Mouse (Mus musculus) MEL (cell line): ENCODE results near the gene Ramp2. TPM values are rescaled to one million over a fixed set of nuclear protein-coding genes. Genes with fewer than 3 reads are reported as not detected.

Experiments used
- DNase-seq: peaks from one replicate; pipeline ENCODE4 v3.0.0; 2011; ENCODE audit warnings: low read depth, low spot score
- H3K27ac ChIP-seq: 2 replicates; pipeline ENCODE4 v1.5.1; 2012; ENCODE audit warnings: low read depth, mild to moderate bottlenecking, control low read depth, low read length, moderate library complexity; ENCODE audit not compliant: control insufficient read depth
- H3K27me3 ChIP-seq, 2 experiments: fragments of 150-350 bp in 1 of 2; sonication (generic) in 1 of 2; 2 replicates each; pipeline ENCODE4 v1.6.1; 2012; ENCODE audit warnings: low read length in 2 of 2, mild to moderate bottlenecking in 2 of 2, improper control_type of control experiment in 1 of 2, moderate library complexity in 1 of 2; ENCODE audit not compliant: insufficient read depth in 2 of 2, control insufficient read depth in 1 of 2
- H3K36me3 ChIP-seq, 2 experiments: 2 replicates each; pipeline ENCODE4 v1.6.1; 2012 to 2014; ENCODE audit warnings: low read length in 2 of 2, improper control_type of control experiment in 1 of 2, inconsistent platforms in 1 of 2, mild to moderate bottlenecking in 1 of 2; ENCODE audit not compliant: insufficient read depth in 2 of 2, control insufficient read depth in 1 of 2
- H3K4me1 ChIP-seq, 2 experiments: fragments of 150-350 bp in 1 of 2; sonication (generic) in 1 of 2; 2 replicates each; pipeline ENCODE4 v1.6.1; 2012; ENCODE audit warnings: low read length in 2 of 2, improper control_type of control experiment in 1 of 2, mild to moderate bottlenecking in 1 of 2; ENCODE audit not compliant: insufficient read depth in 2 of 2, control insufficient read depth in 1 of 2
- H3K4me3 ChIP-seq, 2 experiments: fragments of 150-350 bp in 1 of 2; sonication (generic) in 1 of 2; 2 replicates each; pipeline ENCODE4 v1.5.1; 2012; ENCODE audit warnings: low read depth in 2 of 2, low read length in 2 of 2, mild to moderate bottlenecking in 2 of 2, moderate library complexity in 2 of 2, control low read depth in 1 of 2, improper control_type of control experiment in 1 of 2; ENCODE audit not compliant: control insufficient read depth in 1 of 2, insufficient read depth in 1 of 2
- H3K79me2 ChIP-seq: 2 replicates; pipeline ENCODE4 v1.6.1; 2012; ENCODE audit warnings: mild to moderate bottlenecking, low read length, moderate library complexity; ENCODE audit not compliant: control insufficient read depth, poor library complexity, insufficient read depth
- H3K9ac ChIP-seq: 2 replicates; pipeline ENCODE4 v1.6.1; 2012; ENCODE audit warnings: low read depth, mild to moderate bottlenecking, control low read depth, low read length, moderate library complexity; ENCODE audit not compliant: control insufficient read depth, poor library complexity, severe bottlenecking
- H3K9me3 ChIP-seq: fragments of 150-350 bp; sonication (generic); replicated peaks from 2 replicates; pipeline ENCODE4 v1.6.1; 2012; ENCODE audit warnings: mild to moderate bottlenecking, low read length, improper control_type of control experiment, moderate library complexity; ENCODE audit not compliant: insufficient read depth
- BHLHE40 ChIP-seq: IDR thresholded peaks from 2 replicates; pipeline ENCODE4 v1.6.1; 2012; ENCODE audit warnings: low read depth, mild to moderate bottlenecking, inconsistent platforms, low read length, improper control_type of control experiment, borderline replicate concordance
- CHD1 ChIP-seq: IDR thresholded peaks from 2 replicates; pipeline ENCODE4 v1.6.1; 2012; ENCODE audit warnings: low read depth, mild to moderate bottlenecking, inconsistent platforms, low read length, improper control_type of control experiment
- CTCF ChIP-seq, 3 experiments: IDR thresholded peaks in 2 of 3; conservative IDR thresholded peaks in 1 of 3; 2 replicates each; pipeline ENCODE4 v1.5.1; 2011 to 2012; ENCODE audit warnings: low read length in 3 of 3, low read depth in 2 of 3, mild to moderate bottlenecking in 2 of 3, improper control_type of control experiment in 1 of 3, inconsistent platforms in 1 of 3, mixed read lengths in 1 of 3, moderate library complexity in 1 of 3; ENCODE audit not compliant: control insufficient read depth in 1 of 3, insufficient read depth in 1 of 3, poor library complexity in 1 of 3, severe bottlenecking in 1 of 3
- E2F4 ChIP-seq: IDR thresholded peaks from 2 replicates; pipeline ENCODE4 v1.6.1; 2011; ENCODE audit warnings: low read depth, low read length, improper control_type of control experiment, borderline replicate concordance
- ELF1 ChIP-seq: IDR thresholded peaks from 2 replicates; pipeline ENCODE4 v1.6.1; 2014; ENCODE audit warnings: low read depth, mild to moderate bottlenecking, inconsistent platforms, low read length, improper control_type of control experiment, moderate library complexity
- ETS1 ChIP-seq: IDR thresholded peaks from 2 replicates; pipeline ENCODE4 v1.6.1; 2012; ENCODE audit warnings: low read depth, mild to moderate bottlenecking, inconsistent platforms, low read length, improper control_type of control experiment, moderate library complexity
- GATA1 ChIP-seq: IDR thresholded peaks from 2 replicates; pipeline ENCODE4 v1.6.1; 2011; ENCODE audit warnings: low read depth, low read length, improper control_type of control experiment
- HCFC1 ChIP-seq: IDR thresholded peaks from 2 replicates; pipeline ENCODE4 v1.6.1; 2012; ENCODE audit warnings: low read depth, mild to moderate bottlenecking, inconsistent platforms, low read length, improper control_type of control experiment, moderate library complexity
- JUND ChIP-seq: IDR thresholded peaks from 2 replicates; pipeline ENCODE4 v1.6.1; 2011; ENCODE audit warnings: low read depth, mild to moderate bottlenecking, improper control_type of control experiment, low read length
- KAT2A ChIP-seq: conservative IDR thresholded peaks from 2 replicates; pipeline ENCODE4 v1.6.1; 2012; ENCODE audit warnings: low read depth, low read length, improper control_type of control experiment, inconsistent platforms
- MAFK ChIP-seq: IDR thresholded peaks from 2 replicates; pipeline ENCODE4 v1.6.1; 2011; ENCODE audit warnings: low read depth, mild to moderate bottlenecking, low read length, improper control_type of control experiment, borderline replicate concordance
- MAX ChIP-seq: IDR thresholded peaks from 2 replicates; pipeline ENCODE4 v1.6.1; 2011; ENCODE audit warnings: low read length, improper control_type of control experiment
- MAZ ChIP-seq: IDR thresholded peaks from 2 replicates; pipeline ENCODE4 v1.6.1; 2012; ENCODE audit warnings: low read depth, mild to moderate bottlenecking, inconsistent platforms, low read length, improper control_type of control experiment
- MEF2A ChIP-seq: IDR thresholded peaks from 2 replicates; pipeline ENCODE4 v1.6.1; 2014; ENCODE audit warnings: low read depth, mild to moderate bottlenecking, inconsistent platforms, low read length, improper control_type of control experiment; ENCODE audit not compliant: poor library complexity, insufficient replicate concordance, severe bottlenecking; ENCODE audit errors: extremely low read depth
- MXI1 ChIP-seq: IDR thresholded peaks from 2 replicates; pipeline ENCODE4 v1.6.1; 2011; ENCODE audit warnings: mild to moderate bottlenecking, low read depth, low read length, improper control_type of control experiment
- MYB ChIP-seq: IDR thresholded peaks from 2 replicates; pipeline ENCODE4 v1.6.1; 2011; ENCODE audit warnings: mild to moderate bottlenecking, low read depth, low read length, improper control_type of control experiment
- MYC ChIP-seq: IDR thresholded peaks from 2 replicates; pipeline ENCODE4 v1.6.1; 2011; ENCODE audit warnings: low read depth, mild to moderate bottlenecking, low read length, improper control_type of control experiment, moderate library complexity
- NELFE ChIP-seq: IDR thresholded peaks from 2 replicates; pipeline ENCODE4 v1.6.1; 2011; ENCODE audit warnings: low read depth, low read length, improper control_type of control experiment
- NRF1 ChIP-seq: IDR thresholded peaks from 2 replicates; pipeline ENCODE4 v1.6.1; 2014; ENCODE audit warnings: low read depth, mild to moderate bottlenecking, inconsistent platforms, low read length, improper control_type of control experiment, moderate library complexity; ENCODE audit not compliant: poor library complexity, insufficient read depth, severe bottlenecking
- POLR2A ChIP-seq, 2 experiments: IDR thresholded peaks; 2 replicates each; pipeline ENCODE4 v1.6.1; 2011 to 2012; ENCODE audit warnings: low read length in 2 of 2, mild to moderate bottlenecking in 2 of 2, control low read depth in 1 of 2, improper control_type of control experiment in 1 of 2, low read depth in 1 of 2, moderate library complexity in 1 of 2; ENCODE audit not compliant: control insufficient read depth in 1 of 2, insufficient read depth in 1 of 2, poor library complexity in 1 of 2
- POLR2AphosphoS2 ChIP-seq: IDR thresholded peaks from 2 replicates; pipeline ENCODE4 v1.6.1; 2011; ENCODE audit warnings: low read length, improper control_type of control experiment
- POLR2AphosphoS5 ChIP-seq: IDR thresholded peaks from 2 replicates; pipeline ENCODE4 v1.6.1; 2012; ENCODE audit warnings: low read depth, borderline replicate concordance, mild to moderate bottlenecking, inconsistent platforms, low read length, moderate library complexity, mixed read lengths
- RAD21 ChIP-seq: IDR thresholded peaks from 2 replicates; pipeline ENCODE4 v1.6.1; 2011; ENCODE audit warnings: mild to moderate bottlenecking, low read depth, low read length, improper control_type of control experiment
- RCOR1 ChIP-seq: IDR thresholded peaks from 2 replicates; pipeline ENCODE4 v1.6.1; 2012; ENCODE audit warnings: low read depth, mild to moderate bottlenecking, inconsistent platforms, low read length, improper control_type of control experiment
- SIN3A ChIP-seq: IDR thresholded peaks from 2 replicates; pipeline ENCODE4 v1.6.1; 2012; ENCODE audit warnings: low read length, improper control_type of control experiment, inconsistent platforms
- SMC3 ChIP-seq: IDR thresholded peaks from 2 replicates; pipeline ENCODE4 v1.6.1; 2011; ENCODE audit warnings: low read depth, low read length, improper control_type of control experiment
- TAL1 ChIP-seq: IDR thresholded peaks from 2 replicates; pipeline ENCODE4 v1.6.1; 2012; ENCODE audit warnings: mild to moderate bottlenecking, inconsistent platforms, low read length, moderate library complexity, mixed read lengths
- TBP ChIP-seq: IDR thresholded peaks from 2 replicates; pipeline ENCODE4 v1.8.0; 2011; ENCODE audit warnings: low read depth, low read length, improper control_type of control experiment
- TCF12 ChIP-seq: IDR thresholded peaks from 2 replicates; pipeline ENCODE4 v1.6.1; 2014; ENCODE audit warnings: low read depth, mild to moderate bottlenecking, inconsistent platforms, low read length, improper control_type of control experiment, moderate library complexity
- UBTF ChIP-seq: IDR thresholded peaks from 2 replicates; pipeline ENCODE4 v1.6.1; 2012; ENCODE audit warnings: low read depth, mild to moderate bottlenecking, inconsistent platforms, low read length, improper control_type of control experiment, moderate library complexity, borderline replicate concordance; ENCODE audit not compliant: insufficient read depth
- USF1 ChIP-seq: IDR thresholded peaks from 2 replicates; pipeline ENCODE4 v1.6.1; 2014; ENCODE audit warnings: low read depth, mild to moderate bottlenecking, inconsistent platforms, low read length, improper control_type of control experiment, moderate library complexity
- USF2 ChIP-seq, 2 experiments: IDR thresholded peaks; 2 replicates each; pipeline ENCODE4 v1.6.1; 2011 to 2012; ENCODE audit warnings: improper control_type of control experiment in 2 of 2, low read length in 2 of 2, borderline replicate concordance in 1 of 2, inconsistent platforms in 1 of 2, low read depth in 1 of 2, mild to moderate bottlenecking in 1 of 2; ENCODE audit not compliant: insufficient read depth in 1 of 2
- ZC3H11A ChIP-seq: IDR thresholded peaks from 2 replicates; pipeline ENCODE4 v1.6.1; 2012; ENCODE audit warnings: low read depth, mild to moderate bottlenecking, inconsistent platforms, low read length, improper control_type of control experiment
- ZMIZ1 ChIP-seq: IDR thresholded peaks from 2 replicates; pipeline ENCODE4 v1.6.1; 2012; ENCODE audit warnings: low read depth, mild to moderate bottlenecking, inconsistent platforms, low read length, improper control_type of control experiment, moderate library complexity
- ZNF384 ChIP-seq: IDR thresholded peaks from 2 replicates; pipeline ENCODE4 v1.6.1; 2012; ENCODE audit warnings: low read depth, mild to moderate bottlenecking, inconsistent platforms, low read length, improper control_type of control experiment
- polyA plus RNA-seq, 2 experiments: library from polyadenylated mRNA; stranded (reverse) in 1 of 2; unstranded in 1 of 2; fragments of >175 nt in 1 of 2; fragments of >200 nt in 1 of 2; gene quantifications; 2 replicates each; pipeline versions ENCODE4 v1.2.1 to v1.2.4; 2012; ENCODE audit warnings: low replicate concordance in 2 of 2, low read depth in 1 of 2; ENCODE audit not compliant: insufficient read length in 2 of 2, insufficient read depth in 1 of 2, missing spikeins in 1 of 2
- total RNA-seq: library from RNA; depleted of rRNA; stranded (reverse); fragments of 300-350 nt; gene quantifications from 2 replicates; pipeline ENCODE4 v1.2.3, GENCODE M21; 2012

Ramp2 gene
- total and polyA plus RNA-seq, 3 experiments, result 0.12 TPM; not detected in 2

DNA sequence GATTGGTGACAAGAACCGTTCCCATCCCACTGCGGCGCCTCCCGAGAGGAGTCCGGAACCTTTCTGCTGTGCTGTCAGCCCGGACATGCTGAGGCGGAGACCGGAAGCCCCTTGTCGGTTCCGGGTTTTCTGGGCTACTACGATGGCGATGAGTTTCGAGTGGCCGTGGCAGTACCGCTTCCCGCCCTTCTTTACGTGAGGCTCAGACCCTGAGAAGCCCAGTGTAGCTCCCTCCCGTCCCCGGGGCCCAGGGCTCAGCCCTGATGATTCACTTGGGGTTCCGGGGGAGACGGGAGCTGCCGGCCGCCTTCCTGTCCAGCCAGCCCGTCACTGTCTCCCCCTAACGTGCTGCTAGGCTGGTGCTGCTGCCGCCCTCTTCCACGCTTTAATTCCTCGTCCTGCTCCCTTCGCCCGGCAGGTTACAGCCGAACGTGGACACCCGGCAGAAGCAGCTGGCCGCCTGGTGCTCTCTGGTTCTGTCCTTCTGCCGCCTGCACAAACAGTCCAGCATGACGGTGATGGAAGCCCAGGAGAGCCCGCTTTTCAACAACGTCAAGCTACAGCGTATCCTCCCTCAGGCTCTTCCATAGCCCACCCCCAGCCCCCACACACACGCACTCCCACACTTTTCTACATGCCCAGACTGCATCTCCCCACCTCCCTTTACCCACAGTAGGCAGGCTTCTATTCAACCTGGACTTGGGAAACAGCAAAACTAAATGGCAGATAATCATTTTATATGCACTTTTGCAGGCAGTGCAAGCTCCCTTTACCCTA, 8.0 kb downstream of the Ramp2 start, which contains the start of gene Vps25:
Gene Vps25 (plus strand): TSS at position 95 of the 777 bp plus-strand sequence.
- Histone ChIP-seq H3K4me3 (peak within 1 kb of the TSS; percentile 80 to 93), H3K9ac (peak within 1 kb of the TSS; percentile 95), H3K27me3 (no peaks in the 10 kb centered on the region), H3K79me2 (peaks cover 7% of the 10 kb centered on the region), H3K36me3 (peaks cover 0 to 10% of the 10 kb centered on the region in 2 experiments; a peak in 2 of 4 replicates), H3K9me3 (no peaks in the 10 kb centered on the region), H3K27ac (peak within 1 kb of the TSS; percentile 79), H3K4me1 (peaks cover 0 to 5% of the 10 kb centered on the region in 2 experiments; a peak in 1 of 4 replicates)
- peak; percentile 97 for DNase-seq
- peak; percentile 9; the same call in 1 of the 2 replicates for TF ChIP-seq GATA1
- peak; percentile 80; the same call in 1 of the 2 replicates for TF ChIP-seq E2F4
- peak; percentile 43; the same call in 1 of the 2 replicates for TF ChIP-seq NRF1
- peak; percentile 99 for TF ChIP-seq POLR2AphosphoS2
- TF ChIP-seq CTCF (IDR thresholded peaks at IDR 0.05 in 2 of 3, conservative IDR thresholded peaks at IDR 0.05 in 1 of 3; ENCODE audit: control insufficient read depth in 1 of 3, insufficient read depth in 1 of 3, low read depth in 2 of 3, low read length in 3 of 3, poor library complexity in 1 of 3, severe bottlenecking in 1 of 3), result peak in 1 of 3 experiments; percentile 9; a peak in 1 of 6 replicates
- TF ChIP-seq ELF1, result peak; percentile 99
- peak; percentile 80 for TF ChIP-seq KAT2A
- peak; percentile 92 for TF ChIP-seq MXI1
- TF ChIP-seq MAX, result peak; percentile 85
- TF ChIP-seq HCFC1, result peak; percentile 97
- TF ChIP-seq BHLHE40, result 0 out of 2 replicates have a peak, but pooled peaks have one; percentile 33
- peak; percentile 65 for TF ChIP-seq ETS1
- TF ChIP-seq CHD1, result no peak
- TF ChIP-seq ZC3H11A, result no peak
- peak; percentile 71; the same call in 1 of the 2 replicates for TF ChIP-seq JUND
- peak; percentile 31; the same call in 1 of the 2 replicates for TF ChIP-seq SMC3
- peak; percentile 99 for TF ChIP-seq SIN3A
- peak; percentile 53 for TF ChIP-seq USF1
- TF ChIP-seq UBTF, result 0 out of 2 replicates have a peak, but pooled peaks have one; percentile 86
- TF ChIP-seq USF2 (IDR thresholded peaks at IDR 0.05; ENCODE audit: borderline replicate concordance in 1 of 2, insufficient read depth in 1 of 2, low read depth in 1 of 2, low read length in 2 of 2), result no peak
- TF ChIP-seq TCF12, result peak; percentile 92
- TF ChIP-seq MYC, result peak; percentile 92
- peak; percentile 100 for TF ChIP-seq NELFE
- TF ChIP-seq TBP, result peak; percentile 96
- no peak for TF ChIP-seq POLR2AphosphoS5
- peak; percentile 82 for TF ChIP-seq RCOR1
- TF ChIP-seq POLR2A (IDR thresholded peaks at IDR 0.05; ENCODE audit: control insufficient read depth in 1 of 2, insufficient read depth in 1 of 2, low read depth in 1 of 2, low read length in 2 of 2, poor library complexity in 1 of 2), result peak; percentile 88 to 100
- TF ChIP-seq MYB, result no peak
- peak; percentile 98 for TF ChIP-seq MAZ
- no peak; the same call in 1 of the 2 replicates for TF ChIP-seq RAD21
- no peak for TF ChIP-seq TAL1
- TF ChIP-seq MAFK, result 0 out of 2 replicates have a peak, but pooled peaks have one; percentile 10
- peak; percentile 98 for TF ChIP-seq ZMIZ1
- peak; percentile 40 for TF ChIP-seq ZNF384
- TF ChIP-seq MEF2A, result peak; percentile 73; the same call in 1 of the 2 replicates
